Mouse (Mus musculus) heart, postnatal 0 days (tissue): ENCODE data around the gene Spock1.

Source experiments
- CTCF ChIP-seq: IDR thresholded peaks from 2 replicates; pipeline ENCODE4 v1.5.1; 2016; ENCODE audit warnings: antibody characterized with exemption, control low read depth, low read depth
- EP300 ChIP-seq: IDR thresholded peaks from 2 replicates; pipeline ENCODE4 v1.6.1; 2016; ENCODE audit warnings: antibody characterized with exemption, low read depth

GRCm38 (mm10) chr13:57810083-57810482 lies 98.0 kb downstream of the Spock1 start:
- no peak for TF ChIP-seq CTCF
- TF ChIP-seq EP300 = no peak
